Mouse (Mus musculus): ENCODE data around the gene Zdbf2. TPM values are rescaled to one million over a fixed set of nuclear protein-coding genes. Genes with fewer than 3 reads are reported as not detected.

The Zdbf2 gene
- total RNA-seq, 1 experiment, result 43.2 TPM

GRCm38 (mm10) chr1:63252351-63253209 lies 20.5 kb upstream of the Zdbf2 start:
- Histone ChIP-seq H3K36me3 (ENCODE audit: control insufficient read depth, insufficient read depth, low read length, poor library complexity, severe bottlenecking) (peaks cover 4% of the 10 kb centered on the region; the same call in 1 of the 2 replicates), H3K27ac (ENCODE audit: insufficient read depth, low read depth, low read length, poor library complexity, severe bottlenecking) (no peak overlapping the region), H3K9ac (ENCODE audit: insufficient read depth, low read depth, low read length, poor library complexity, severe bottlenecking) (no peak overlapping the region; the same call in 1 of the 2 replicates), H3K4me3 (ENCODE audit: insufficient read depth in 1 of 2, low read depth in 1 of 2, low read length in 2 of 2, poor library complexity in 1 of 2, severe bottlenecking in 1 of 2) (no peak overlapping the region), H3K9me3 (ENCODE audit: control insufficient read depth, insufficient read depth, low read depth, low read length) (no peaks in the 10 kb centered on the region), H3K4me1 (ENCODE audit: control insufficient read depth in 2 of 2, insufficient read depth in 2 of 2, low read length in 2 of 2, poor library complexity in 1 of 2) (peaks cover 1 to 2% of the 10 kb centered on the region in 2 experiments; a peak in 1 of 4 replicates)
- DNase-seq (ENCODE audit: low read depth, low spot score), result no peak
- in situ Hi-C loops (cut with MboI; ENCODE audit: low sequenced_read_pairs in 2 of 2, unreplicated experiment in 2 of 2), result no loop called here
- TF ChIP-seq MAFK (IDR thresholded peaks at IDR 0.05; ENCODE audit: insufficient read depth, low read depth, low read length) (no peak), ZNF384 (IDR thresholded peaks at IDR 0.05; ENCODE audit: low read depth, low read length) (no peak), ZC3H11A (IDR thresholded peaks at IDR 0.05; ENCODE audit: borderline replicate concordance, low read depth, low read length) (no peak), CHD2 (IDR thresholded peaks at IDR 0.05; ENCODE audit: low read depth, low read length) (no peak), HCFC1 (IDR thresholded peaks at IDR 0.05; ENCODE audit: borderline replicate concordance, insufficient read depth, low read length) (no peak)

- Histone ChIP-seq H3K36me3 (ENCODE audit: control insufficient read depth, insufficient read depth, low read length, poor library complexity, severe bottlenecking) (peaks cover 5% of the 10 kb centered on the region; the same call in 1 of the 2 replicates), H3K4me3 (ENCODE audit: insufficient read depth in 1 of 2, low read depth in 1 of 2, low read length in 2 of 2, poor library complexity in 1 of 2, severe bottlenecking in 1 of 2) (no peak overlapping the region), H3K27ac (ENCODE audit: insufficient read depth, low read depth, low read length, poor library complexity, severe bottlenecking) (no peak overlapping the region), H3K9ac (ENCODE audit: insufficient read depth, low read depth, low read length, poor library complexity, severe bottlenecking) (no peak overlapping the region), H3K9me3 (ENCODE audit: control insufficient read depth, insufficient read depth, low read depth, low read length) (no peaks in the 10 kb centered on the region), H3K4me1 (ENCODE audit: control insufficient read depth in 2 of 2, insufficient read depth in 2 of 2, low read length in 2 of 2, poor library complexity in 1 of 2) (peaks cover 1 to 2% of the 10 kb centered on the region in 2 experiments; a peak in 1 of 4 replicates)
- in situ Hi-C loops (cut with MboI; ENCODE audit: low sequenced_read_pairs in 2 of 2, unreplicated experiment in 2 of 2), result no loop called here
- TF ChIP-seq CHD2 (IDR thresholded peaks at IDR 0.05; ENCODE audit: low read depth, low read length) (no peak), ZC3H11A (IDR thresholded peaks at IDR 0.05; ENCODE audit: borderline replicate concordance, low read depth, low read length) (no peak), HCFC1 (IDR thresholded peaks at IDR 0.05; ENCODE audit: borderline replicate concordance, insufficient read depth, low read length) (no peak)
- no peak for DNase-seq (ENCODE audit: low read depth, low spot score)
These were observed 19.8 kb upstream of the Zdbf2 start for GRCm38 (mm10) chr1:63253291-63253690.

GRCm38 (mm10) chr1:63255101-63255500 lies 18.0 kb upstream of the Zdbf2 start:
- Histone ChIP-seq H3K27ac (ENCODE audit: insufficient read depth, low read depth, low read length, poor library complexity, severe bottlenecking) (no peak overlapping the region), H3K36me3 (ENCODE audit: control insufficient read depth, insufficient read depth, low read length, poor library complexity, severe bottlenecking) (peaks cover 6% of the 10 kb centered on the region; the same call in 1 of the 2 replicates), H3K9me3 (ENCODE audit: control insufficient read depth, insufficient read depth, low read depth, low read length) (no peaks in the 10 kb centered on the region), H3K4me1 (ENCODE audit: control insufficient read depth in 2 of 2, insufficient read depth in 2 of 2, low read length in 2 of 2, poor library complexity in 1 of 2) (peaks cover 0 to 2% of the 10 kb centered on the region in 2 experiments; a peak in 1 of 4 replicates), H3K4me3 (ENCODE audit: insufficient read depth in 1 of 2, low read depth in 1 of 2, low read length in 2 of 2, poor library complexity in 1 of 2, severe bottlenecking in 1 of 2) (no peak overlapping the region), H3K9ac (ENCODE audit: insufficient read depth, low read depth, low read length, poor library complexity, severe bottlenecking) (no peak overlapping the region)
- DNase-seq (ENCODE audit: low read depth, low spot score), result no peak
- no peak for TF ChIP-seq ZNF384 (IDR thresholded peaks at IDR 0.05; ENCODE audit: low read depth, low read length)
- in situ Hi-C loops (cut with MboI; ENCODE audit: low sequenced_read_pairs in 2 of 2, unreplicated experiment in 2 of 2), result no loop called here

- in situ Hi-C loops (cut with MboI; ENCODE audit: low sequenced_read_pairs in 2 of 2, unreplicated experiment in 2 of 2), result no loop called here
- no peaks in the 10 kb centered on the region for H3K9me3 ChIP-seq (ENCODE audit: control insufficient read depth, insufficient read depth, low read depth, low read length)
- H3K4me1 ChIP-seq (ENCODE audit: control insufficient read depth in 2 of 2, insufficient read depth in 2 of 2, low read length in 2 of 2, poor library complexity in 1 of 2), result peaks cover 0 to 4% of the 10 kb centered on the region in 2 experiments; a peak in 1 of 4 replicates
- H3K4me3 ChIP-seq (ENCODE audit: insufficient read depth in 1 of 2, low read depth in 1 of 2, low read length in 2 of 2, poor library complexity in 1 of 2, severe bottlenecking in 1 of 2), result no peak overlapping the region
- H3K36me3 ChIP-seq (ENCODE audit: control insufficient read depth, insufficient read depth, low read length, poor library complexity, severe bottlenecking), result peaks cover 6% of the 10 kb centered on the region; the same call in 1 of the 2 replicates
- DNase-seq (ENCODE audit: low read depth, low spot score), result no peak
- no peak overlapping the region for H3K9ac ChIP-seq (ENCODE audit: insufficient read depth, low read depth, low read length, poor library complexity, severe bottlenecking)
- TF ChIP-seq CHD2 (IDR thresholded peaks at IDR 0.05; ENCODE audit: low read depth, low read length) (no peak), HCFC1 (IDR thresholded peaks at IDR 0.05; ENCODE audit: borderline replicate concordance, insufficient read depth, low read length) (no peak), MAFK (IDR thresholded peaks at IDR 0.05; ENCODE audit: insufficient read depth, low read depth, low read length) (no peak), ZNF384 (IDR thresholded peaks at IDR 0.05; ENCODE audit: low read depth, low read length) (no peak), ZC3H11A (IDR thresholded peaks at IDR 0.05; ENCODE audit: borderline replicate concordance, low read depth, low read length) (no peak)
- no peak overlapping the region for H3K27ac ChIP-seq (ENCODE audit: insufficient read depth, low read depth, low read length, poor library complexity, severe bottlenecking)
These were observed 17.0 kb upstream of the Zdbf2 start for GRCm38 (mm10) chr1:63256083-63256482.
